Mouse (Mus musculus) subcutaneous adipose tissue, adult 2 months (tissue): ENCODE measurements around the gene Map10. TPM values are rescaled to one million over a fixed set of nuclear protein-coding genes. Genes with fewer than 3 reads are reported as not detected.

ENCODE experiments used
- polyA plus RNA-seq: library from polyadenylated mRNA; depleted of rRNA; stranded (reverse); fragments of >200 nt; gene quantifications from 2 replicates; pipeline ENCODE4 v1.2.3, GENCODE M21; 2012; ENCODE audit warnings: low replicate concordance; rRNA removed

Map10 gene
- polyA plus RNA-seq: 0.95 and 2.8 TPM in 2 replicates

GRCm38 (mm10) chr8:125669700-125670195 lies at the start of gene Map10:
TSS of gene Map10 (plus strand) at chr8:125669818.

Other genes starting within 250 kb of the Map10 start
- 19.3 and 20.0 TPM in 2 replicates for gene Sipa1l2, start 100.0 kb upstream of the Map10 start, polyA plus RNA-seq
- gene Ntpcr, start 60.1 kb downstream of the Map10 start, polyA plus RNA-seq: 36.0 and 43.1 TPM in 2 replicates
- gene Pcnx2, start 228.5 kb downstream of the Map10 start, polyA plus RNA-seq: 0.70 and 6.3 TPM in 2 replicates
- gene Map3k21, start 240.6 kb downstream of the Map10 start, polyA plus RNA-seq: 0.10 and 4.7 TPM in 2 replicates